Mouse (Mus musculus): ENCODE measurements around the gene Foxa1. TPM values are rescaled to one million over a fixed set of nuclear protein-coding genes. Genes with fewer than 3 reads are reported as not detected.

The Foxa1 gene
- total and polyA plus RNA-seq, 3 experiments, result not detected

DNA sequence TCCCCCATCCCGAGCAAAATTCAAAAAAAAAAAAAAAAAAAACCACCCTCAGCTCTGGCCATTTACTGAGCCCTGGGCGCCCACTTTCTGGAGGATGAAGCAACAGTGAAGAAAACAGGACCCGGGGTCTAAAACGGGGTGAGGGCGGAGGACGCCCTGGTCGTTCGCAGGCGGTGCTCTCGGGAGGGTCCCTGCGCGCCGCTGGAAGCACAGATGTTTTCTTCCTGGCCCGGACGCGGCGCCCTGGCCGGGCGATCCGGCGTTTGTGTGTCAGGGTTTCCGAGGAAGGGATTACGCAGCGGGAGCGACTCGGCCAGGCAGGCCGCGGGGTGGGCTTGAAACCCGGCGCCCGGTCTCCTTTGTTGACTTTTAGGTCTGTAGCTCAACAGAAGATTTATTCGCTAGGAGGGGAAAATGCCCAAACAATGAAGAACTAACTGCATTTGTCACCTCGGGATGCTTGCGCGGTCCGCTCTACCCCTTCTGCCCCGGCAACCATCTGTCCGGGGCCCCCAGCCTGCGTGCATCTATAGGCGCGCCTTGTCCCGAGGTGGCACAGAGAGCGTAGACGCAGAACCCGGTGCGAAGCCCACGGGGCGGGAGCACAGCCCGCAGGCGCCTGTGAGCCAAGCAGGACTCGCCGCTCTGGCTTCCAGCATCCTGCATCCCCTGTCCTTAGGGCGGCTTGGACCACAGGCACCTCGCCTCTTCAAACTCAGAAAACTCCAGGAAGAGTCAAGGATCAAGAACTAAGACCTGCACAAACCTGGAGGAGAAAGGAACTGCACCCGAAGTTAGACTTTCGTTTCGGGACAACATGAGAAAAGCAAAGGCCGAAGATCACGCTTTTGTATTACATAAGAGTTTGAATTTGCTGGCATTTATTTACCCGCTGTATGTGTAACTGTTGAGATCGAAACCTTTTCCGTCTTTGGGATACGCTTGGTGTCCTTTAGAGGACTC is 7.8 kb downstream of the Foxa1 start:
- Histone ChIP-seq H3K79me2 (ENCODE audit: control insufficient read depth, insufficient read depth, low read length, poor library complexity) (no peaks in the 10 kb centered on the region), H3K9ac (ENCODE audit: control insufficient read depth, low read depth, low read length, poor library complexity, severe bottlenecking) (no peak overlapping the region), H3K4me1 (ENCODE audit: control insufficient read depth in 1 of 2, insufficient read depth in 2 of 2, low read length in 2 of 2) (no peaks in the 10 kb centered on the region), H3K4me3 (ENCODE audit: control insufficient read depth in 1 of 2, insufficient read depth in 1 of 2, low read depth in 2 of 2, low read length in 2 of 2) (no peak overlapping the region), H3K9me3 (replicated peaks; ENCODE audit: insufficient read depth, low read length) (no peaks in the 10 kb centered on the region), H3K27me3 (ENCODE audit: control insufficient read depth in 1 of 2, insufficient read depth in 2 of 2, low read length in 2 of 2) (no peaks in the 10 kb centered on the region), H3K27ac (ENCODE audit: control insufficient read depth, low read depth, low read length) (no peak overlapping the region), H3K36me3 (ENCODE audit: control insufficient read depth in 1 of 2, insufficient read depth in 2 of 2, low read length in 2 of 2) (no peaks in the 10 kb centered on the region)
- no peak for DNase-seq (ENCODE audit: low read depth, low spot score)
- TF ChIP-seq ZNF384 (IDR thresholded peaks at IDR 0.05; ENCODE audit: low read depth, low read length) (no peak), POLR2AphosphoS5 (IDR thresholded peaks at IDR 0.05; ENCODE audit: borderline replicate concordance, low read depth, low read length) (no peak), CHD2 (IDR thresholded peaks at IDR 0.05; ENCODE audit: low read length) (no peak), RAD21 (IDR thresholded peaks at IDR 0.05; ENCODE audit: low read depth, low read length) (no peak), CHD1 (IDR thresholded peaks at IDR 0.05; ENCODE audit: low read depth, low read length) (no peak)

DNA sequence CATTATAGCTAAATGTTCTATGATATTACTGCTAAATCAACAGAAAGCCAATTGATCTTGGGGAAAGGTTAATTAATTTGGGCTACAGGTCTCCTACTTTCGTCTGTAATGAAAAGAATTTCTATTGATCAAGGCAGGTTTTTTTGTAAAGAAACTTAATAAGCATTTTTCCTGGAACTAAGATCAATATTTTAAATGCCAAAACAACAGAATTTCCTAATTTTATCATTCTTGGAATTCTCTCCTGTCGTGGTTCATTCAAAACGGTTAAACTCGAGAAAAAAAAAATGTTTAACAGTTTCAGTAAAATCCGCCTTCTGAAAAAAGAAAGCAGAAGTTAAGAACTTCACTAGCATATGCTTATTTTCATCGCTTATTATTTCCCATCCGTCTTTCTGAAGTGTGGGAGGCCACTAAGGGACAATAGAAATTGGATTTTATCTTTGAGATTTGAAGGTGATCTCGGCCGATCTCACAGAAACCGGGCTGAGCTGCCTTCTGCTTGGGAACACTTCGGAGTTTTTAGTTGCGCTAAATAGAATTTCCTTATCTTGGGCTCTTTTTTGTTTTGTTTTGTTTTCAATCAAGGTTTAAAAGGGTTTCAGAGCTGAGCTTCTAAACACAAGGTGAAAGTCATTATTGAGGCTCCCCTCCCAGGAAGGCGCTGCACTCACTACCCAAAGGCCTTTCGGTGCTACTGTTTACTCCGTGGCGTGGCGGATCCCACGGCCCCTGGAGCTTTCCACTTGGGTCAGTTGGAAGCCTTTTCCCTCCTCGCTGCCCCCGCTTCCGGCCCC is 8.7 kb downstream of the Foxa1 start:
- H3K27ac ChIP-seq (ENCODE audit: control insufficient read depth, low read depth, low read length), result no peak overlapping the region
- no peak overlapping the region for H3K9ac ChIP-seq (ENCODE audit: control insufficient read depth, low read depth, low read length, poor library complexity, severe bottlenecking)
- no peak overlapping the region for H3K4me3 ChIP-seq (ENCODE audit: control insufficient read depth in 1 of 2, insufficient read depth in 1 of 2, low read depth in 2 of 2, low read length in 2 of 2)
- H3K79me2 ChIP-seq (ENCODE audit: control insufficient read depth, insufficient read depth, low read length, poor library complexity), result no peaks in the 10 kb centered on the region
- H3K36me3 ChIP-seq (ENCODE audit: control insufficient read depth in 1 of 2, insufficient read depth in 2 of 2, low read length in 2 of 2), result no peaks in the 10 kb centered on the region
- no peaks in the 10 kb centered on the region for H3K27me3 ChIP-seq (ENCODE audit: control insufficient read depth in 1 of 2, insufficient read depth in 2 of 2, low read length in 2 of 2)
- no peaks in the 10 kb centered on the region for H3K9me3 ChIP-seq (replicated peaks; ENCODE audit: insufficient read depth, low read length)
- no peaks in the 10 kb centered on the region for H3K4me1 ChIP-seq (ENCODE audit: control insufficient read depth in 1 of 2, insufficient read depth in 2 of 2, low read length in 2 of 2)
- TF ChIP-seq ETS1 (IDR thresholded peaks at IDR 0.05; ENCODE audit: low read depth, low read length) (no peak), POLR2AphosphoS5 (IDR thresholded peaks at IDR 0.05; ENCODE audit: borderline replicate concordance, low read depth, low read length) (no peak), ZMIZ1 (IDR thresholded peaks at IDR 0.05; ENCODE audit: low read depth, low read length) (no peak), CHD1 (IDR thresholded peaks at IDR 0.05; ENCODE audit: low read depth, low read length) (no peak), CTCF (IDR thresholded peaks at IDR 0.05 in 2 of 3, conservative IDR thresholded peaks at IDR 0.05 in 1 of 3; ENCODE audit: control insufficient read depth in 1 of 3, insufficient read depth in 1 of 3, low read depth in 2 of 3, low read length in 3 of 3, poor library complexity in 1 of 3, severe bottlenecking in 1 of 3) (no peak), MYB (IDR thresholded peaks at IDR 0.05; ENCODE audit: low read depth, low read length) (no peak), MAZ (IDR thresholded peaks at IDR 0.05; ENCODE audit: low read depth, low read length) (no peak), USF1 (IDR thresholded peaks at IDR 0.05; ENCODE audit: low read depth, low read length) (no peak), GATA1 (IDR thresholded peaks at IDR 0.05; ENCODE audit: low read depth, low read length) (no peak), USF2 (IDR thresholded peaks at IDR 0.05; ENCODE audit: borderline replicate concordance in 1 of 2, insufficient read depth in 1 of 2, low read depth in 1 of 2, low read length in 2 of 2) (no peak), ZC3H11A (IDR thresholded peaks at IDR 0.05; ENCODE audit: low read depth, low read length) (no peak), MAX (IDR thresholded peaks at IDR 0.05; ENCODE audit: low read length) (no peak), SIN3A (IDR thresholded peaks at IDR 0.05; ENCODE audit: low read length) (no peak), RCOR1 (IDR thresholded peaks at IDR 0.05; ENCODE audit: low read depth, low read length) (no peak), BHLHE40 (IDR thresholded peaks at IDR 0.05; ENCODE audit: borderline replicate concordance, low read depth, low read length) (no peak)
- no peak for DNase-seq (ENCODE audit: low read depth, low spot score)

Measured in MEL (cell line).